Mouse (Mus musculus): ENCODE measurements around the gene Rorc. TPM values are rescaled to one million over a fixed set of nuclear protein-coding genes. Genes with fewer than 3 reads are reported as not detected.
A peak's percentile ranks its signal among the peaks of the same experiment; 100 is the strongest.

Gene Rorc
- total and polyA plus RNA-seq, 3 experiments: not detected

GRCm38 (mm10) chr3:94364154-94364526 lies 8.5 kb upstream of the Rorc start:
- no peak overlapping the region for H3K4me3 ChIP-seq (ENCODE audit: low read depth, low read length)
- peaks cover 10% of the 10 kb centered on the region for H3K9me3 ChIP-seq (replicated peaks)
- no peaks in the 10 kb centered on the region for H3K36me3 ChIP-seq (replicated peaks)
- TF ChIP-seq GATA1 (IDR thresholded peaks at IDR 0.05; ENCODE audit: borderline replicate concordance, low read length) (no peak), POLR2AphosphoS5 (IDR thresholded peaks at IDR 0.05; ENCODE audit: insufficient replicate concordance, low read depth, low read length) (no peak), GATA2 (IDR thresholded peaks at IDR 0.05; ENCODE audit: borderline replicate concordance, low read depth, low read length) (no peak), CTCF (IDR thresholded peaks at IDR 0.05; ENCODE audit: low read depth, low read length) (no peak), TAL1 (conservative IDR thresholded peaks at IDR 0.05; ENCODE audit: low read depth, low read length) (no peak)
- no peak for ATAC-seq (ENCODE audit: extremely low read depth, insufficient number of reproducible peaks, low FRiP score, poor library complexity, severe bottlenecking)
- DNase-seq (ENCODE audit: low spot score): no peak
- H3K27me3 ChIP-seq (ENCODE audit: insufficient read depth, low read length): peaks cover 6% of the 10 kb centered on the region; the same call in 1 of the 2 replicates
- peaks cover 3% of the 10 kb centered on the region; the same call in 1 of the 2 replicates for H3K4me1 ChIP-seq (ENCODE audit: insufficient read depth, low read depth, low read length)

GRCm38 (mm10) chr3:94366761-94367160 lies 5.8 kb upstream of the Rorc start:
- peak; percentile 70 for ATAC-seq (ENCODE audit: extremely low read depth, insufficient number of reproducible peaks, low FRiP score, poor library complexity, severe bottlenecking)
- peaks cover 10% of the 10 kb centered on the region for H3K9me3 ChIP-seq (replicated peaks)
- no peaks in the 10 kb centered on the region for H3K36me3 ChIP-seq (replicated peaks)
- peaks cover 13% of the 10 kb centered on the region for H3K27me3 ChIP-seq (ENCODE audit: insufficient read depth, low read length)
- no peak overlapping the region for H3K4me3 ChIP-seq (ENCODE audit: low read depth, low read length)
- TF ChIP-seq GATA1 (IDR thresholded peaks at IDR 0.05; ENCODE audit: borderline replicate concordance, low read length): no peak
- TF ChIP-seq CTCF (IDR thresholded peaks at IDR 0.05; ENCODE audit: low read depth, low read length): peak; percentile 81
- no peak for TF ChIP-seq POLR2AphosphoS5 (IDR thresholded peaks at IDR 0.05; ENCODE audit: insufficient replicate concordance, low read depth, low read length)
- TF ChIP-seq GATA2 (IDR thresholded peaks at IDR 0.05; ENCODE audit: borderline replicate concordance, low read depth, low read length): no peak
- TF ChIP-seq TAL1 (conservative IDR thresholded peaks at IDR 0.05; ENCODE audit: low read depth, low read length): no peak
- DNase-seq (ENCODE audit: low spot score): peak; percentile 86
- peaks cover 3% of the 10 kb centered on the region; the same call in 1 of the 2 replicates for H3K4me1 ChIP-seq (ENCODE audit: insufficient read depth, low read depth, low read length)

GRCm38 (mm10) chr3:94367511-94367910 lies 5.1 kb upstream of the Rorc start:
- no peak overlapping the region for H3K4me3 ChIP-seq (ENCODE audit: low read depth, low read length)
- no peaks in the 10 kb centered on the region for H3K36me3 ChIP-seq (replicated peaks)
- ATAC-seq (ENCODE audit: extremely low read depth, insufficient number of reproducible peaks, low FRiP score, poor library complexity, severe bottlenecking): no peak
- peaks cover 10% of the 10 kb centered on the region for H3K9me3 ChIP-seq (replicated peaks)
- TF ChIP-seq GATA2 (IDR thresholded peaks at IDR 0.05; ENCODE audit: borderline replicate concordance, low read depth, low read length) (no peak), POLR2AphosphoS5 (IDR thresholded peaks at IDR 0.05; ENCODE audit: insufficient replicate concordance, low read depth, low read length) (no peak), TAL1 (conservative IDR thresholded peaks at IDR 0.05; ENCODE audit: low read depth, low read length) (no peak), GATA1 (IDR thresholded peaks at IDR 0.05; ENCODE audit: borderline replicate concordance, low read length) (no peak), CTCF (IDR thresholded peaks at IDR 0.05; ENCODE audit: low read depth, low read length) (no peak)
- peaks cover 3% of the 10 kb centered on the region; the same call in 1 of the 2 replicates for H3K4me1 ChIP-seq (ENCODE audit: insufficient read depth, low read depth, low read length)
- H3K27me3 ChIP-seq (ENCODE audit: insufficient read depth, low read length): peaks cover 11% of the 10 kb centered on the region
- no peak for DNase-seq (ENCODE audit: low spot score)

- Histone ChIP-seq H3K27me3 (ENCODE audit: insufficient read depth, low read length) (peaks cover 17% of the 10 kb centered on the region), H3K4me3 (ENCODE audit: low read depth, low read length) (no peak overlapping the region), H3K36me3 (replicated peaks) (no peaks in the 10 kb centered on the region), H3K4me1 (ENCODE audit: insufficient read depth, low read depth, low read length) (peaks cover 4% of the 10 kb centered on the region), H3K9me3 (replicated peaks) (peaks cover 7% of the 10 kb centered on the region)
- no peak for TF ChIP-seq CTCF (IDR thresholded peaks at IDR 0.05; ENCODE audit: low read depth, low read length)
- no peak for TF ChIP-seq GATA1 (IDR thresholded peaks at IDR 0.05; ENCODE audit: borderline replicate concordance, low read length)
- TF ChIP-seq GATA2 (IDR thresholded peaks at IDR 0.05; ENCODE audit: borderline replicate concordance, low read depth, low read length): no peak
- no peak for TF ChIP-seq POLR2AphosphoS5 (IDR thresholded peaks at IDR 0.05; ENCODE audit: insufficient replicate concordance, low read depth, low read length)
- TF ChIP-seq TAL1 (conservative IDR thresholded peaks at IDR 0.05; ENCODE audit: low read depth, low read length): no peak
- no peak for DNase-seq (ENCODE audit: low spot score)
- no peak for ATAC-seq (ENCODE audit: extremely low read depth, insufficient number of reproducible peaks, low FRiP score, poor library complexity, severe bottlenecking)
These were observed 4.0 kb upstream of the Rorc start for GRCm38 (mm10) chr3:94368631-94369030.

- ATAC-seq (ENCODE audit: extremely low read depth, insufficient number of reproducible peaks, low FRiP score, poor library complexity, severe bottlenecking) (no peak), DNase-seq (ENCODE audit: low spot score) (no peak)
- Histone ChIP-seq H3K4me1 (ENCODE audit: insufficient read depth, low read depth, low read length) (peaks cover 6% of the 10 kb centered on the region; the same call in 1 of the 2 replicates), H3K27me3 (ENCODE audit: insufficient read depth, low read length) (peaks cover 25% of the 10 kb centered on the region), H3K36me3 (replicated peaks) (no peaks in the 10 kb centered on the region), H3K4me3 (ENCODE audit: low read depth, low read length) (no peak overlapping the region), H3K9me3 (replicated peaks) (no peaks in the 10 kb centered on the region)
- TF ChIP-seq CTCF (IDR thresholded peaks at IDR 0.05; ENCODE audit: low read depth, low read length) (no peak), POLR2AphosphoS5 (IDR thresholded peaks at IDR 0.05; ENCODE audit: insufficient replicate concordance, low read depth, low read length) (no peak), TAL1 (conservative IDR thresholded peaks at IDR 0.05; ENCODE audit: low read depth, low read length) (no peak), GATA2 (IDR thresholded peaks at IDR 0.05; ENCODE audit: borderline replicate concordance, low read depth, low read length) (no peak), GATA1 (IDR thresholded peaks at IDR 0.05; ENCODE audit: borderline replicate concordance, low read length) (no peak)
These were observed 2.9 kb upstream of the Rorc start for GRCm38 (mm10) chr3:94369709-94370108.

- no peak overlapping the region for H3K4me3 ChIP-seq (ENCODE audit: low read depth, low read length)
- no peak for TF ChIP-seq CTCF (IDR thresholded peaks at IDR 0.05; ENCODE audit: low read depth, low read length)
- no peak for TF ChIP-seq GATA2 (IDR thresholded peaks at IDR 0.05; ENCODE audit: borderline replicate concordance, low read depth, low read length)
- TF ChIP-seq POLR2AphosphoS5 (IDR thresholded peaks at IDR 0.05; ENCODE audit: insufficient replicate concordance, low read depth, low read length): no peak
- no peak for TF ChIP-seq GATA1 (IDR thresholded peaks at IDR 0.05; ENCODE audit: borderline replicate concordance, low read length)
- TF ChIP-seq TAL1 (conservative IDR thresholded peaks at IDR 0.05; ENCODE audit: low read depth, low read length): no peak
- H3K9me3 ChIP-seq (replicated peaks): no peaks in the 10 kb centered on the region
- H3K4me1 ChIP-seq (ENCODE audit: insufficient read depth, low read depth, low read length): peaks cover 6% of the 10 kb centered on the region; the same call in 1 of the 2 replicates
- H3K36me3 ChIP-seq (replicated peaks): no peaks in the 10 kb centered on the region
- ATAC-seq (ENCODE audit: extremely low read depth, insufficient number of reproducible peaks, low FRiP score, poor library complexity, severe bottlenecking): no peak
- peaks cover 32% of the 10 kb centered on the region for H3K27me3 ChIP-seq (ENCODE audit: insufficient read depth, low read length)
- no peak for DNase-seq (ENCODE audit: low spot score)
These were observed 957 bp upstream of the Rorc start for GRCm38 (mm10) chr3:94371637-94372036.
